Mouse (Mus musculus) embryonic fibroblast, embryonic 13.5 days (primary cell): ENCODE results near the gene Zdhhc6.

Experiments used
- CTCF ChIP-seq: IDR thresholded peaks from 2 replicates; pipeline ENCODE4 v1.5.1; 2011; ENCODE audit warnings: mild to moderate bottlenecking, control low read depth, low read length, moderate library complexity, borderline replicate concordance; ENCODE audit not compliant: insufficient read depth
- POLR2A ChIP-seq: IDR thresholded peaks from 2 replicates; pipeline ENCODE4 v1.6.1; 2011; ENCODE audit warnings: low read depth, mild to moderate bottlenecking, control low read depth, low read length, moderate library complexity

- no peak for TF ChIP-seq CTCF
- no peak for TF ChIP-seq POLR2A
Measured at GRCm38 (mm10) chr19:55247991-55248520, 67.8 kb downstream of the Zdhhc6 start.
